Mouse (Mus musculus): Measurements from ENCODE around the gene 4931423N10Rik. TPM values are rescaled to one million over a fixed set of nuclear protein-coding genes. Genes with fewer than 3 reads are reported as not detected.
A peak's percentile ranks its signal among the peaks of the same experiment; 100 is the strongest.

The 4931423N10Rik gene
- polyA plus RNA-seq (2015; fragmentation: Nextera tagmentation; extraction: Ambion mirVana), result not detected in 2 replicates

- Histone ChIP-seq H3K9ac (ENCODE audit: low read depth, low read length) (no peak within 1 kb of the TSS), H3K27me3 (replicated peaks; ENCODE audit: control insufficient read depth, insufficient read depth, low read length) (no peaks in the 10 kb centered on the region), H3K4me2 (ENCODE audit: low read length) (no peak within 1 kb of the TSS), H3K36me3 (ENCODE audit: control insufficient read depth, insufficient read depth, low read length) (no peaks in the 10 kb centered on the region), H3K9me3 (ENCODE audit: control insufficient read depth, low read length) (no peaks in the 10 kb centered on the region), H3K27ac (ENCODE audit: low read depth, low read length) (no peak within 1 kb of the TSS), H3K4me3 (ENCODE audit: low read length) (no peak within 1 kb of the TSS), H3K4me1 (ENCODE audit: control insufficient read depth, insufficient read depth, low read depth, low read length) (no peaks in the 10 kb centered on the region)
- ATAC-seq, result no peak; the same call in 1 of the 2 replicates
- WGBS, result 79% methylated on average over 15 of the region's 15 CpGs
Observed at GRCm38 (mm10) chr2:23207070-23207526, at the start of gene 4931423N10Rik. Gene 4931423N10Rik, plus strand, starts transcription at chr2:23207476.

GRCm38 (mm10) chr2:23172305-23172704 lies 35.0 kb upstream of the 4931423N10Rik start:
- Histone ChIP-seq H3K4me2 (ENCODE audit: low read length) (no peak overlapping the region), H3K4me1 (ENCODE audit: control insufficient read depth, insufficient read depth, low read depth, low read length) (no peaks in the 10 kb centered on the region), H3K36me3 (ENCODE audit: control insufficient read depth, insufficient read depth, low read length) (peaks cover 37% of the 10 kb centered on the region), H3K9ac (ENCODE audit: low read depth, low read length) (no peak overlapping the region), H3K27ac (ENCODE audit: low read depth, low read length) (no peak overlapping the region), H3K27me3 (replicated peaks; ENCODE audit: control insufficient read depth, insufficient read depth, low read length) (no peaks in the 10 kb centered on the region), H3K9me3 (ENCODE audit: control insufficient read depth, low read length) (no peaks in the 10 kb centered on the region), H3K4me3 (ENCODE audit: low read length) (no peak overlapping the region)
- 90% methylated on average over 3 of the region's 3 CpGs for WGBS
- ATAC-seq, result no peak

GRCm38 (mm10) chr2:23194366-23194765 lies 12.9 kb upstream of the 4931423N10Rik start:
- Histone ChIP-seq H3K36me3 (ENCODE audit: control insufficient read depth, insufficient read depth, low read length) (peaks cover 38% of the 10 kb centered on the region), H3K9me3 (ENCODE audit: control insufficient read depth, low read length) (no peaks in the 10 kb centered on the region), H3K4me1 (ENCODE audit: control insufficient read depth, insufficient read depth, low read depth, low read length) (no peaks in the 10 kb centered on the region), H3K27ac (ENCODE audit: low read depth, low read length) (no peak overlapping the region), H3K4me2 (ENCODE audit: low read length) (no peak overlapping the region), H3K9ac (ENCODE audit: low read depth, low read length) (no peak overlapping the region), H3K27me3 (replicated peaks; ENCODE audit: control insufficient read depth, insufficient read depth, low read length) (no peaks in the 10 kb centered on the region), H3K4me3 (ENCODE audit: low read length) (no peak overlapping the region)
- 83% methylated on average over 1 of the region's 1 CpGs for WGBS
- ATAC-seq, result no peak

DNA sequence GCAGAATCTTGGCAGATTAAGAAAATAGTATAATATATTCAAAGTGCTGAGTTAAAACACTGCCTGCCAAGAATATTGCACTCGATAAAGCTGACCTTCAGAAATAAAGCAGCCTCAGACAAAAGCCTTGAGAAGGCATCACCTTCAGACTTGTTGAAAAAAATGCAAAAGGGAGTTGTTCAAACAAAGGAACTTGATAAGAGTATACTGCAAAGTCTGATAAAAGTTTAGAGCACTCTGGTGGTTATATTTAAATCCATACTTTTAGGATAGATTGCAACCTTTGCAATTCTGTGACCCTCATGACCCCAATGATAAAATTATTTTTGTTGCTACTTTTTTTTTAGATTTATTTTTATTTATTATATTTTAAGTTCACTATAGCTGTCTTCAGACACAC lies 6.2 kb upstream of the 4931423N10Rik start:
- 93% methylated on average over 1 of the region's 1 CpGs for WGBS
- H3K36me3 ChIP-seq (ENCODE audit: control insufficient read depth, insufficient read depth, low read length), result peaks cover 19% of the 10 kb centered on the region

DNA sequence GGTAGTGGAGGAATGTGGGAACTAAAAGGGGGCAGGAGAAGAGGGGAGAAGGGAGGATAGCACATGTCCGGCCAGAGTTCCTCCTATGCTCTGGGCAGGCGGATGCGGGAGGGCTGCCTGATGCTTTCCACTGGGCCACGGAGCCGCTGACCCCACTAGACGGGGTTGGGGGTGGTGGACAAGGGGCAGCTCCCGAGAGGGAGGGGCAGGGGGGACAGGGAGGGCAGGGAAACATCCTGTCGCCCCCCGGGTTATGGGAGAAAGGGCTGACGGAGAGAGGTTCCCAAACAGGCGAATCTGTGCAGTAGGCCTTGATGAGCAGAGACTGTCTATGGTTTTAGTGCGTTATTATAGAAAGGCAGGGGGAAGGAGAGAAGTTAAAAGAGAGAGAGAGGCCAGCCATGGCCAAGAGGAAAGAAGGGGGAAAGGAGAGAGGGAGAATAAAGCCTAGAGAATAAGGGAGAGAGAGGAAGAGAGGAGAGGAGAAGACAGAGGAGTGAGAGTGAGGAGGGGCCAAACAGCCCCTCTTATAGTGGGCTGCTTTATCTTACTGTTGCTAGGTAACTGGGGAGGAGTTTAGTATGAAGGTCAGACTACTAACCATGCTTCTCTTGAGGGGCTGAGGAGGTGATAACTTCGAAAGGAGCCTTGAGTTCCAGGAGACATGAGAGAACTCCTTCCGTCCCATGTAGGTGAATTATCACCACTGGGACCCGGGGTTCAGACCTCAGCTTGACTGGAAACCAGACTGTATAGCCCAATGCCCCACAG lies 4.2 kb upstream of the 4931423N10Rik start:
- 66% methylated on average over 15 of the region's 15 CpGs for WGBS
- Histone ChIP-seq H3K9ac (ENCODE audit: low read depth, low read length) (no peak overlapping the region), H3K9me3 (ENCODE audit: control insufficient read depth, low read length) (no peaks in the 10 kb centered on the region), H3K4me3 (ENCODE audit: low read length) (no peak overlapping the region), H3K27ac (ENCODE audit: low read depth, low read length) (no peak overlapping the region), H3K27me3 (replicated peaks; ENCODE audit: control insufficient read depth, insufficient read depth, low read length) (no peaks in the 10 kb centered on the region), H3K36me3 (ENCODE audit: control insufficient read depth, insufficient read depth, low read length) (peaks cover 14% of the 10 kb centered on the region), H3K4me2 (ENCODE audit: low read length) (no peak overlapping the region), H3K4me1 (ENCODE audit: control insufficient read depth, insufficient read depth, low read depth, low read length) (no peaks in the 10 kb centered on the region)
- peak; percentile 48 for ATAC-seq

More for the DNA sequence above, 6.2 kb upstream of the 4931423N10Rik start:
- ATAC-seq, result no peak
- Histone ChIP-seq H3K4me1 (ENCODE audit: control insufficient read depth, insufficient read depth, low read depth, low read length) (no peaks in the 10 kb centered on the region), H3K4me3 (ENCODE audit: low read length) (no peak overlapping the region), H3K27ac (ENCODE audit: low read depth, low read length) (no peak overlapping the region), H3K9me3 (ENCODE audit: control insufficient read depth, low read length) (no peaks in the 10 kb centered on the region), H3K9ac (ENCODE audit: low read depth, low read length) (no peak overlapping the region), H3K27me3 (replicated peaks; ENCODE audit: control insufficient read depth, insufficient read depth, low read length) (no peaks in the 10 kb centered on the region), H3K4me2 (ENCODE audit: low read length) (no peak overlapping the region)

- H3K4me2 ChIP-seq (ENCODE audit: low read length), result no peak overlapping the region
- no peak overlapping the region for H3K4me3 ChIP-seq (ENCODE audit: low read length)
- H3K27me3 ChIP-seq (replicated peaks; ENCODE audit: control insufficient read depth, insufficient read depth, low read length), result no peaks in the 10 kb centered on the region
- H3K27ac ChIP-seq (ENCODE audit: low read depth, low read length), result no peak overlapping the region
- no peaks in the 10 kb centered on the region for H3K36me3 ChIP-seq (ENCODE audit: control insufficient read depth, insufficient read depth, low read length)
- 85% methylated on average over 5 of the region's 5 CpGs for whole genome bisulfite sequencing
- ATAC-seq, result no peak
- no peak overlapping the region for H3K9ac ChIP-seq (ENCODE audit: low read depth, low read length)
- no peaks in the 10 kb centered on the region for H3K9me3 ChIP-seq (ENCODE audit: control insufficient read depth, low read length)
- H3K4me1 ChIP-seq (ENCODE audit: control insufficient read depth, insufficient read depth, low read depth, low read length), result no peaks in the 10 kb centered on the region
Observed at GRCm38 (mm10) chr2:23213661-23214060, 6.4 kb downstream of the 4931423N10Rik start.

DNA sequence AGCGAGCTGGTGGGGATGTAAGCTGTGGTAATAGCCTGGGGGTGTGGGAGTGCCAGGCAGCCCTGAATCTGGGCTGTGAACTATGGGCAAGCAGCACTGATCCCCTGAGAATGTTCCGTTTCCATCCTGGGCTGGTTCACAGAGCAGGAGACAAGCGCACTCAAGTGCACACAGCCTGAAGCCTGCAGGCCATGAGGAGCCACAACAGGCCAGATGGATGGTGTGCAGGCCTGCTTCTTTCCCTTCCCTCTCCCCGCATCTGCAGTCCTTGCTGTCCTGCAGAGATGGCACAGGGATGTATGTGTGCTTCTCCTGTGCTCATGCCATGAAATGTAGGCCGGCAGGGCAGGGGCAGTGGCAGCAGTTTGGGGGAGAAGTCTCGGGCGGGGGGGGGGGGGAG lies 17.9 kb downstream of the 4931423N10Rik start:
- Histone ChIP-seq H3K4me1 (ENCODE audit: control insufficient read depth, insufficient read depth, low read depth, low read length) (no peaks in the 10 kb centered on the region), H3K27me3 (replicated peaks; ENCODE audit: control insufficient read depth, insufficient read depth, low read length) (no peaks in the 10 kb centered on the region), H3K9me3 (ENCODE audit: control insufficient read depth, low read length) (no peaks in the 10 kb centered on the region), H3K36me3 (ENCODE audit: control insufficient read depth, insufficient read depth, low read length) (no peaks in the 10 kb centered on the region), H3K9ac (ENCODE audit: low read depth, low read length) (no peak overlapping the region), H3K27ac (ENCODE audit: low read depth, low read length) (no peak overlapping the region), H3K4me3 (ENCODE audit: low read length) (no peak overlapping the region), H3K4me2 (ENCODE audit: low read length) (no peak overlapping the region)
- 62% methylated on average over 7 of the region's 7 CpGs for WGBS
- ATAC-seq, result no peak

DNA sequence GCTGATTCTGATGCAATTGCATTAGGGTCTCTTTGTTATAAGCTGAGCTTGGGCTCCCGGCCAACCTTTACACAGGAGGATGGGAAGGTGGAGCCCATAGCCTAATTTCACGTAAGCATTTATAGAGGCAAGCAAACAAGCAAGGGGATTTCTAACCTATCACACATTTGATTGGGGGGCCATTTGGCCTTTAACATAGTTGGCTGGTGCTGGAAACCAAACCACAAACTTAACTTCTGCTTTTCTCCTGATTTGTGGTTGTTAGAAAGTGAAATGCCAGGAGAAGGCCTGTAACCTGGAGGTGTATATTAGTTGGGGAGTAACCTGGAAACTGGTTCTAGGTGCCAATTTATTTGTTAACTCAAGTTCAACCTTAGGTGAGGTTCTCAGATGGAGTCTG lies 21.2 kb downstream of the 4931423N10Rik start:
- Histone ChIP-seq H3K9ac (ENCODE audit: low read depth, low read length) (no peak overlapping the region), H3K4me1 (ENCODE audit: control insufficient read depth, insufficient read depth, low read depth, low read length) (no peaks in the 10 kb centered on the region), H3K27ac (ENCODE audit: low read depth, low read length) (no peak overlapping the region), H3K4me3 (ENCODE audit: low read length) (no peak overlapping the region), H3K36me3 (ENCODE audit: control insufficient read depth, insufficient read depth, low read length) (no peaks in the 10 kb centered on the region), H3K9me3 (ENCODE audit: control insufficient read depth, low read length) (no peaks in the 10 kb centered on the region), H3K4me2 (ENCODE audit: low read length) (no peak overlapping the region), H3K27me3 (replicated peaks; ENCODE audit: control insufficient read depth, insufficient read depth, low read length) (no peaks in the 10 kb centered on the region)
- WGBS, result 75% methylated on average over 2 of the region's 2 CpGs
- ATAC-seq, result no peak

- ATAC-seq, result peak; percentile 90
- Histone ChIP-seq H3K9me3 (ENCODE audit: control insufficient read depth, low read length) (no peaks in the 10 kb centered on the region), H3K4me1 (ENCODE audit: control insufficient read depth, insufficient read depth, low read depth, low read length) (no peaks in the 10 kb centered on the region), H3K27me3 (replicated peaks; ENCODE audit: control insufficient read depth, insufficient read depth, low read length) (no peaks in the 10 kb centered on the region), H3K36me3 (ENCODE audit: control insufficient read depth, insufficient read depth, low read length) (no peaks in the 10 kb centered on the region), H3K4me3 (ENCODE audit: low read length) (peak overlapping the region; percentile 56), H3K9ac (ENCODE audit: low read depth, low read length) (peak overlapping the region; percentile 70), H3K4me2 (ENCODE audit: low read length) (peak overlapping the region; percentile 78), H3K27ac (ENCODE audit: low read depth, low read length) (peak overlapping the region; percentile 23; the same call in 1 of the 2 replicates)
- 2% methylated on average over 31 of the region's 50 CpGs for WGBS
Observed at GRCm38 (mm10) chr2:23234065-23234773, 26.9 kb downstream of the 4931423N10Rik start.

All from hindbrain, embryonic 16.5 days (tissue).